Mouse (Mus musculus): Measurements from ENCODE around the gene Spag6.

DNA sequence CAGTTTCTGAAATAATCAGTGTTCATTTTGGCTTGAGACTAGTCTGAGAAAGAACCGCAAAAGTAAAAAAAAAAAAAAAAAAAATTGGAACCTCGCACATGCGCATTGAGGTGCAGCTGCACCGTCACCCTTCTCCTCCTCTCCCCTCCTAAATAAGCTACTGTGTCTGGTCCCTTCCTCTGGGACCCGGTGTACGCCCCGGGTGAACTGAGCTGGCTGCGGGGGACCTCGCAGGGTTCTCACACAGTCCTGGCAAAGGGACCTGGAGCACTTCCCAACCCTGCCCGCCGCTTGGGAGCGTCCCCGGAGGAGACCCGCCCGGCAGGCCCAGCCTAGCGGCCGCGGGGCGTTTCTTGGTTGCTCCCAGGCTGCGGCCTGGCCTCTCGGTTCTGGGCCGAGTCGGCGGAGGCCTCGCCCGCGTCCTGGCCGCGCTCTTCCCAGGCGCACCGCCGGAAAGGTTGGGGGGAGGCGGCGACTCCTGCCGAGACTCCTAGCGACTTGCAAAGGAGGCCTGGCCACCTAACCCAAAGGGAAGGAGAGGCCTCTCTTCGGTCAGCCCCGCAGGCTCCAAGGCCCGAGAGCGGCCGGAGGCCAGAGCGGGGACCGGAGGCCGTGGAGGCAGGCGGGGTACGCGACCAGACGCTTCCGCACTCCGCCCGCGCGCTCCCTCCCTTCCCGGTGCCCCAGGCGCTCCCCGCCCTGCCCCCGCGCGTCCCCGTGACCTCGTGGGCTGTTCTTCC lies at the start of gene Spag6:
- TF ChIP-seq GATA1 (IDR thresholded peaks at IDR 0.05; ENCODE audit: borderline replicate concordance, low read length) (no peak), FLI1 (IDR thresholded peaks at IDR 0.05; ENCODE audit: low read length) (no peak)

Measured in megakaryocyte, embryonic 14.5 days (primary cell).